Mouse (Mus musculus): ENCODE data around the gene Bcl2l11. TPM values are rescaled to one million over a fixed set of nuclear protein-coding genes. Genes with fewer than 3 reads are reported as not detected.

Bcl2l11 gene
- total and polyA plus RNA-seq, 3 experiments: 10.9 to 19.9 (median 13.5) TPM

GRCm38 (mm10) chr2:128114621-128115020, 11.2 kb upstream of the Bcl2l11 start:
- Histone ChIP-seq H3K79me2 (replicated peaks; ENCODE audit: control insufficient read depth, insufficient read depth, low read length) (no peaks in the 10 kb centered on the region), H3K9ac (ENCODE audit: low read depth, low read length) (no peak overlapping the region), H3K27ac (no peak overlapping the region), H3K36me3 (ENCODE audit: control insufficient read depth, insufficient read depth, low read length) (no peaks in the 10 kb centered on the region), H3K4me1 (ENCODE audit: control insufficient read depth, insufficient read depth, low read length) (no peaks in the 10 kb centered on the region), H3K27me3 (ENCODE audit: control insufficient read depth, insufficient read depth, low read length) (no peaks in the 10 kb centered on the region), H3K4me3 (no peak overlapping the region)
- WGBS: 76% methylated on average over 3 of the region's 3 CpGs
- DNase-seq: no peak
- intact Hi-C loops (cut with DNase I): no loop called here
- no peak for TF ChIP-seq POLR2A (IDR thresholded peaks at IDR 0.05; ENCODE audit: insufficient read depth, low read depth, low read length)
- no peak for TF ChIP-seq EP300 (IDR thresholded peaks at IDR 0.05; ENCODE audit: insufficient read depth, low read depth, low read length)
- no peak for TF ChIP-seq CTCF (IDR thresholded peaks at IDR 0.05)

GRCm38 (mm10) chr2:128115579-128115978, 10.3 kb upstream of the Bcl2l11 start:
- WGBS: 67% methylated on average over 4 of the region's 4 CpGs
- DNase-seq: no peak
- Histone ChIP-seq H3K79me2 (replicated peaks; ENCODE audit: control insufficient read depth, insufficient read depth, low read length) (no peaks in the 10 kb centered on the region), H3K4me1 (ENCODE audit: control insufficient read depth, insufficient read depth, low read length) (no peaks in the 10 kb centered on the region), H3K4me3 (no peak overlapping the region), H3K9ac (ENCODE audit: low read depth, low read length) (no peak overlapping the region), H3K27me3 (ENCODE audit: control insufficient read depth, insufficient read depth, low read length) (no peaks in the 10 kb centered on the region), H3K27ac (no peak overlapping the region), H3K36me3 (ENCODE audit: control insufficient read depth, insufficient read depth, low read length) (no peaks in the 10 kb centered on the region)
- intact Hi-C loops (cut with DNase I): no loop called here
- TF ChIP-seq EP300 (IDR thresholded peaks at IDR 0.05; ENCODE audit: insufficient read depth, low read depth, low read length): no peak
- no peak for TF ChIP-seq CTCF (IDR thresholded peaks at IDR 0.05)
- no peak for TF ChIP-seq POLR2A (IDR thresholded peaks at IDR 0.05; ENCODE audit: insufficient read depth, low read depth, low read length)

- TF ChIP-seq EP300 (IDR thresholded peaks at IDR 0.05; ENCODE audit: insufficient read depth, low read depth, low read length) (no peak), POLR2A (IDR thresholded peaks at IDR 0.05; ENCODE audit: insufficient read depth, low read depth, low read length) (no peak), CTCF (IDR thresholded peaks at IDR 0.05) (no peak)
- intact Hi-C loops (cut with DNase I): no loop called here
- no peaks in the 10 kb centered on the region for H3K79me2 ChIP-seq (replicated peaks; ENCODE audit: control insufficient read depth, insufficient read depth, low read length)
These were observed 8.2 kb upstream of the Bcl2l11 start for GRCm38 (mm10) chr2:128117605-128118004.

GRCm38 (mm10) chr2:128118971-128119370, 6.9 kb upstream of the Bcl2l11 start:
- TF ChIP-seq POLR2A (IDR thresholded peaks at IDR 0.05; ENCODE audit: insufficient read depth, low read depth, low read length): no peak
- TF ChIP-seq CTCF (IDR thresholded peaks at IDR 0.05): no peak
- no peak for TF ChIP-seq EP300 (IDR thresholded peaks at IDR 0.05; ENCODE audit: insufficient read depth, low read depth, low read length)
- H3K4me3 ChIP-seq: no peak overlapping the region
- no peaks in the 10 kb centered on the region for H3K79me2 ChIP-seq (replicated peaks; ENCODE audit: control insufficient read depth, insufficient read depth, low read length)
- no peak overlapping the region for H3K27ac ChIP-seq
- peaks cover 5% of the 10 kb centered on the region for H3K4me1 ChIP-seq (ENCODE audit: control insufficient read depth, insufficient read depth, low read length)
- no peaks in the 10 kb centered on the region for H3K27me3 ChIP-seq (ENCODE audit: control insufficient read depth, insufficient read depth, low read length)
- no peak for DNase-seq
- 85% methylated on average over 9 of the region's 9 CpGs for WGBS
- H3K36me3 ChIP-seq (ENCODE audit: control insufficient read depth, insufficient read depth, low read length): no peaks in the 10 kb centered on the region
- no peak overlapping the region for H3K9ac ChIP-seq (ENCODE audit: low read depth, low read length)
- intact Hi-C loops (cut with DNase I): no loop called here

More at GRCm38 (mm10) chr2:128117605-128118004, 8.2 kb upstream of the Bcl2l11 start:
- WGBS: 84% methylated on average over 7 of the region's 7 CpGs
- no peak overlapping the region for H3K9ac ChIP-seq (ENCODE audit: low read depth, low read length)
- no peak overlapping the region for H3K4me3 ChIP-seq
- H3K36me3 ChIP-seq (ENCODE audit: control insufficient read depth, insufficient read depth, low read length): no peaks in the 10 kb centered on the region
- H3K27ac ChIP-seq: no peak overlapping the region
- no peaks in the 10 kb centered on the region for H3K4me1 ChIP-seq (ENCODE audit: control insufficient read depth, insufficient read depth, low read length)
- no peaks in the 10 kb centered on the region for H3K27me3 ChIP-seq (ENCODE audit: control insufficient read depth, insufficient read depth, low read length)
- DNase-seq: no peak

- peak; percentile 69 to 75 for DNase-seq
- no peaks in the 10 kb centered on the region for H3K79me2 ChIP-seq (replicated peaks; ENCODE audit: control insufficient read depth, insufficient read depth, low read length)
- no peaks in the 10 kb centered on the region for H3K27me3 ChIP-seq (ENCODE audit: control insufficient read depth, insufficient read depth, low read length)
- H3K9ac ChIP-seq (ENCODE audit: low read depth, low read length): no peak overlapping the region
- H3K27ac ChIP-seq: no peak overlapping the region
- WGBS: 2% methylated on average over 9 of the region's 9 CpGs
- intact Hi-C loops (cut with DNase I): loop anchor here (1.0 to 5.0 kb wide), 4 partner anchors 122 to 450 kb away; no protein-coding TSS in a partner anchor
- no peaks in the 10 kb centered on the region for H3K36me3 ChIP-seq (ENCODE audit: control insufficient read depth, insufficient read depth, low read length)
- peaks cover 8% of the 10 kb centered on the region for H3K4me1 ChIP-seq (ENCODE audit: control insufficient read depth, insufficient read depth, low read length)
- TF ChIP-seq CTCF (IDR thresholded peaks at IDR 0.05) (peak; percentile 87), POLR2A (IDR thresholded peaks at IDR 0.05; ENCODE audit: insufficient read depth, low read depth, low read length) (no peak), EP300 (IDR thresholded peaks at IDR 0.05; ENCODE audit: insufficient read depth, low read depth, low read length) (peak; percentile 65; the same call in 1 of the 2 replicates)
- H3K4me3 ChIP-seq: peak overlapping the region; percentile 32; the same call in 1 of the 2 replicates
These were observed 3.3 kb upstream of the Bcl2l11 start for GRCm38 (mm10) chr2:128122491-128122890.

- H3K4me3 ChIP-seq: peak overlapping the region; percentile 32
- no peaks in the 10 kb centered on the region for H3K27me3 ChIP-seq (ENCODE audit: control insufficient read depth, insufficient read depth, low read length)
- no peaks in the 10 kb centered on the region for H3K36me3 ChIP-seq (ENCODE audit: control insufficient read depth, insufficient read depth, low read length)
- WGBS: 15% methylated on average over 40 of the region's 40 CpGs
- H3K9ac ChIP-seq (ENCODE audit: low read depth, low read length): no peak overlapping the region
- no peak overlapping the region for H3K27ac ChIP-seq
- peaks cover 8% of the 10 kb centered on the region for H3K4me1 ChIP-seq (ENCODE audit: control insufficient read depth, insufficient read depth, low read length)
- TF ChIP-seq EP300 (IDR thresholded peaks at IDR 0.05; ENCODE audit: insufficient read depth, low read depth, low read length): no peak
- no peak for TF ChIP-seq POLR2A (IDR thresholded peaks at IDR 0.05; ENCODE audit: insufficient read depth, low read depth, low read length)
- TF ChIP-seq CTCF (IDR thresholded peaks at IDR 0.05): peak; percentile 66
- intact Hi-C loops (cut with DNase I): loop anchor here (1.0 to 5.0 kb wide), 4 partner anchors 122 to 450 kb away; no protein-coding TSS in a partner anchor
- H3K79me2 ChIP-seq (replicated peaks; ENCODE audit: control insufficient read depth, insufficient read depth, low read length): no peaks in the 10 kb centered on the region
- DNase-seq: peak; percentile 54 to 60
These were observed 2.7 kb upstream of the Bcl2l11 start for GRCm38 (mm10) chr2:128122891-128123771.
